Mouse (Mus musculus): ENCODE data around the gene Fam149b.

Gene Fam149b

DNA sequence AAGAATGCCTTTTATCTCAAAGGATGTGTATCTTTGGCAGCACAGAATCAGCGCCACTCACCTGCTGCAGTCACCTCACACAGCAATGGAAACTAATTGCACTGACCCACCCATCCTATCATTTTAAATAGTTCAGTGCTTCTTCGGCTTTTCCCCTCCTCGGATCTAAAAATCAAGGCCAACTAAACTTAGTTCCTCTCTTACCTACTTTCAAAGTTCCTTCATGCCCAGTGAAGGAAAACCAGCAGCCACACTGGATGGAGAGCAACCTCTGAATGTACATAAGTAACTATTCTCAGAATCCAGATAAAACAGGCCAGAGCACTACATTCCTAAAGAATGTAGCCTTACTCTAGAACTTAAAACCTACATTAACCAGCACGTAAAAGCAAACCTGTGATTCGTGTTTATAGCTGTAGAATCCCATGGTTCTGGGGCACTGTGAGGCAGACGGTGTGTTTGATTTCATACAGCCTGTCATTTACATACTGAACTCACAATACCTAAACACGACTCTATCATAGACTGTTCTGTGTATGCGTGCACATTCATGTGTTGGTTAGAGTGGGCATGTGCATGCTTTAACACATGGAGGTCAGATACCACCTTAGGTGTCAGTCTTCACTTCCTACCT, 41.6 kb downstream of the Fam149b start:
- no peak for DNase-seq (ENCODE audit: inconsistent ontology term)

DNA sequence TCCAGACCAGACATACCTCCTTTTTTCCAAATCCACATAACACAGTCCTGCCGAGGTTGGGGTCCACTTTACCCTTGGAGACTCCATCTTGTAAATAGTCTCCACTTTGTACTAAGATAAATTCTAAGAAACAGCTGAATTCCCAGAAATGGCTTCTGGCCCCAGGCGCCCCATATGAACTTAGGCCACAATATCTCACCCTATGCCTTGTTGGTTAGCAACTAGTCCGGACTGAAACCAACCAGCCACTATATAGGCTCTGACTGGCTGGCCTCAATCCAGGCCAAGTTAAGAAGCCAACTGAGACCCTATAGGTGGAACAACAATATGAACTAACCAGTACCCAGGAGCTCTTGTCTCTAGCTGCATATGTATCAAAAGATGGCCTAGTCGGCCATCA, 44.4 kb downstream of the Fam149b start:
- DNase-seq (ENCODE audit: inconsistent ontology term), result no peak

DNA sequence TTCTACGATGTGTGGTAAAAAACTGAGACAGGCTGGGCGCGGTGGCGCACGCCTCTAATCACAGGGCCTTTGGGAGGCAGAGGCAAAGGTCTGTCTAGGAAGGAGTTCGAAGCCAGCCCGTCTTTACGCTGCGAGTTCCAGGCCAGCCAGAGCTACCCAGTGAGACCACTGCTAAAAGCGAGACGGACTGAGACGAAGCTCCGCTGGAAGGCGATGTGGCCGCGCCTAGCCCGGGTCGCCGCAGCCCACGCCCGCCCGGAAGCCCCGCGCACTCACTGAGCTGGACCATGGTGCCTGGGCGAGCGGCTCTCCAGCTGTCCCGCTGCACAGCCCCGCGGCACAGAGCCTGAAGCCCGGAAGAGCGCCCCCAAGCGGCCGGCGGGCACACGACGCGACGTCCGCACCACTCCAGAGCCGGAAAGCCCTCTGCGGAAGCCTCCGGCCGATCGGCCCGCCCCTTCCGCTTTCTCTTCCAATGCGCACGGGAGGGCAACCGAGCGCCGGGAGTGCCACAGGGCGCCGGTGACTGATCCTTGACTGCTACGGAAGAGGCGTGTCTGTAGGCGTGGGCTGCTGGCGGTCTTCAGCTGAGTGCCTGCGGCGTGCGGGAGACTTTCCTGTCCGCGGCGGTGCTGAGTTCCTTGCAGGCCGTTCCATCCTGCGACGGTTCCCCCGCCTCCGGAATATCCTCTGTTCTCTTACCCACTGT, 45.4 kb downstream of the Fam149b start, which contains the start of gene Mrps16:
TSS of gene Mrps16 (minus strand) at position 430 of the 709 bp plus-strand sequence.
- DNase-seq (ENCODE audit: inconsistent ontology term), result peak; percentile 99

DNA sequence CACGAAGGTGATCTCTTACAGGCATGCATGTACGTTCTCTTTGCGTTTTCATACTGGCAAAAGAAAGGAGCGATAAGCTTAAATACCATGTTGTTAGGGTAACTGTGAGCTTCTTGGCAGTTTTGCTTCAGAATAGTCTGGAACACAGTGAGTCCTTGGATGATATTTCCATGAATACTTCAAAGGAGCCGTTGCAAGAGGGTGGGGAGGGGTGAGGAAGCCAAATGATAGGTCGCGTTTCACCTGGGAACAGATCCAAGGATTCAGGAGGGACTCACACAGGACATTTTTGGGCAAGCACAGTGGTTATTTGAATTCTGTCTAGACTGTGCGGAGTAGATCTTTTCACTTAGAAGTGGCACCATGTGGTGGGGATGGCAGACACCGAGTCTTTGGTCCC, 49.3 kb downstream of the Fam149b start:
- no peak for DNase-seq (ENCODE audit: inconsistent ontology term)

DNA sequence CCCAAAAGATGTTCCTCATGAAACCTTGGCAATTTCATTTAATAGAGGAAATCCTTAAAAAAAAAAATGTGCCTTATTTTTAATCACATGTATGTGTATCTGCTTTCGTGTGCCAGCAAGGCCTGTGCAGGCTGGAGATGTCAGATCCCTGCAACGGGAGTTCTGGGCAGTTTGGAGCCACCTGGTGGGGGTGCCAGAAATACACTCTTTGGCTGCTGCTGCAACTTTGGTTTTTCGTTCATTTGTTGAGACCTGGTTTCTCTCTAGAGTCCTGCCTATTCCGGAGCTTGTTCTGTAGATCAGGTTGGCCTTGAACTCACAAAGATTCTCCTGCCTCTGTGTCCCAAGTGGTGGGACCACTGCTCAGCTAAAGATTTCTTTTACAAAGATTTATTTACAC, 50.9 kb downstream of the Fam149b start:
- no peak for DNase-seq (ENCODE audit: inconsistent ontology term)

DNA sequence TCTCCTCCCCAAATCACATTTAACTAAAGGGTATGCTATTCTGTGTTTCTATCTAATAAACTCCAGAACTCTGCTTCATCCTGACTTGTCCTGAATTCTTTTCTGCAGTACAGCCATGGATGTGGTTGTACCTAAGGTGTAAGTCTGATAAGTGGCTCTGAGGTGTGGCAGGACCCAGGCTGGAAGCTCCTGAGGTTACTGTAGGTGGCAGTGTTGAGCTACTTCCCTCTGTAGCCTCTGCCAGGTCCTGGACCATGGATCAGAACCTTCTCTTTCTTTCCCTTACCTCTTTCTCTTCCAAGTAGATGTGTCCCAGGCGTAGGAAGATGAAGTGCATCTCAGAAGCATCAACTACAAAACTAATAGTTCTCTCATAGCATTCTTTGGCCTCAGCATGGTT, 52.1 kb downstream of the Fam149b start:
- DNase-seq (ENCODE audit: inconsistent ontology term), result no peak

DNA sequence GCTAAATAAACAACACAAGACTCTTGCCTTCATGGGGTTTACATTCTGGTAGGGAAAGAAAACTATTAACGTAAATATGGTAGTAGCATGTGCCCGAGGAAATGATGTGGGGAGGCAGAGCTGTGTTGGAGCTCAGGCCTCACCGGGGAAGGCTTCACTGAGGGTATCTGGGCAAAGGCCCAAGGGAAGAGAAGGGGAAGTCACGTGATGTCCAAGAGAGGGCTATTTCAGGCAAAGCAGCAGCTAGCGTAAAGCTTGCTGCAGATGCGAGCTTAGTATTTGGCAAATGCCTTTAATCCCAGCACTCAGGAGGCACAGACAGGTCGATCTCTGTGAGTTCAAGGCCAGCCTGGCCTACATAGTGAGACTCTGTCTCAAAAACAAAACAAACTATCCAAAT, 74.3 kb downstream of the Fam149b start:
- no peak for DNase-seq (ENCODE audit: inconsistent ontology term)

DNA sequence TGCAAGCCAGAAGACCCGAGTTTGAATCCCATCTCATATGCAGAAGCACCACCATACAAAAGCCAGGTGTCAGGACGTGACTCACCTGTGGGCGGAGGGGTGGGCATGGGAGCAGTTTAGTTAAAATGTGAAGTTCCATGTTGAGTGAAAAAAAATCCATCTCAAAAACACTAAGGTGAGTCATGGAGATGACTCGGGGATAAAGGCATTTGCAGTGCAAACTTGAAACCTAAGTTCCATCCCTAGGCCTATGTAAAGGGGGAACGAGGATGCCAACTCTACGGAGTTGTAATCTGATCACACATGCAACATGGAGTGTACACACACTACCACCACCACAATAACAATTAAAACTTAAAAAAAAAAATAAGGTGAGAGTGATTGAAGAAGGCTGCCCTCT, 75.1 kb downstream of the Fam149b start:
- DNase-seq (ENCODE audit: inconsistent ontology term), result no peak

DNA sequence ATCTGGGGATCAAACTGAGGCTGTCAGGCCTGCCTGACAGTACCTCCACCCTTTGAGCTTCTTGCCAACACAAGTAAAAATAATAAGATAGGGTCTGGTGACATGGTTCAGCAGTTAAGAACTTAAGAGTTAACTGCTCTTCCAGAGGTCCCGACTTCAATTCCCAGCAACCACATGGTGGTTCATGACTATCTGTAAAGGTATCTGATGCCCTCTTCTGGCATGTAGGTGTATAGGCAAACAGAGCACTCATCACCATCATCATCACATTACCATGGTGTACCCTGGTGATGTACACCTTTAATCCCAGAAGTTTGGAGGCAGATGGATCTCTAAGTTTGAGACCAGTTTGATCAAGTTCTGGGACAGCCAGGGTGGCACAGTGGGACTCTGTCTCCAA, 80.6 kb downstream of the Fam149b start:
- DNase-seq (ENCODE audit: inconsistent ontology term), result no peak

DNA sequence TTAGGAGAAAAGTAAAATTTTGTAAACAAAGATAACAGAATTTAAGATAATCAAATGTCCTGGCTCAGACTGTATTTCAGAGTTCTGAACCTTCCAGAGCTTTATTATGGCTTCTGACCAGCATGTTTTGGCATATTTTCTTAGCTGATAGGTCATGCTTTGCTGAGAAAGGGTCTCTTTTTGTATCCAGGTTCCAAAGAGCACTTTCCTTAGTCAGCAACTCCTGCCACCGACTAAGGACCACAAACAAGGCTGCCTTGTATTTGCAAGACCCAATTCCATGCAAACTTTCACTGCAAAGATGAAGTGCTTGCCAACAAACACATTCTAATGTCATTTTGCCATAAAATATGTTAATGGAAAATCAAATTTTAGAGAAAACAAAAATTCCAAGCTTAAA, 81.9 kb downstream of the Fam149b start:
- DNase-seq (ENCODE audit: inconsistent ontology term), result peak; percentile 40

DNA sequence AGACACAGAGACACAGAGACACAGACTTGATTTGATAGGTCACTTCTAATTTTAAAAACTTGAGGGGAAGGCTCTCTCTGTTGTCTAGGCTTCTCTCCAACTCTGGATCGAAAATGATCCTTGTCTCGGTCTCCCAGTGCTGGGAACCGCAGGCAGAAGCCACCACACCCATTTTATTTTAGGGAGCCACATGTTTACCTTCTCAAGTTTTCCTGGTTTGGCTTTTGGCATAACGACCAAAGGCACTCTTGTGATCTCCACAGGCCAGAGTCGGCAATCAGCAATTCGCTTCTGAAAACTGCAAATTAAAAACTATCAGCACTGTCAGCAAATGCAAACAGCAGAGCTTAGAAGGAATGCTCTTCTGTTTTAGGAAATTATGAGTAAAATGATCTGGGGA, 83.8 kb downstream of the Fam149b start:
- DNase-seq (ENCODE audit: inconsistent ontology term), result no peak

DNA sequence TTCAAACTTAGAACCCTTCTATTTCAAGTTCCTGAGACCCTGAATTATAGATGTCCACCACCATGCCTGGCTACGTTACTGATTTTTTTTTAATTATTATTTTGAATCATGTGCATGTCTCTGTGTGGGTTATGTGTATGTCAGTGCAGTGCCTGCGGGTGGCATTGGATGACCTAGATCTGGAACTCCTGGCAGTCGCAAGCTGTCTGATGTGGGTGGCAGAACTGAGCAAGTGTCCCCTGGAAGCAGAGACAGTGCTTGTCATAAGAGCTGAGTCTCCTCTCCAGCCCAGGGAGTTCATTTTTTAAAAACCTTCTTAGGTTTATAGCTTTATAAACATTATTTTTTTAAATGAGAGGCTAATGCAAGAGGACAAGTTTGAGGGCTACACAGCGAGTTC, 84.5 kb downstream of the Fam149b start:
- DNase-seq (ENCODE audit: inconsistent ontology term), result no peak

All from Muller cell, postnatal 12 days (primary cell).